Mouse (Mus musculus): Measurements from ENCODE around the gene Fam71f2. TPM values are rescaled to one million over a fixed set of nuclear protein-coding genes. Genes with fewer than 3 reads are reported as not detected.

Fam71f2 gene
- polyA plus RNA-seq, 1 experiment from 2014 or later = 0.33 TPM

DNA sequence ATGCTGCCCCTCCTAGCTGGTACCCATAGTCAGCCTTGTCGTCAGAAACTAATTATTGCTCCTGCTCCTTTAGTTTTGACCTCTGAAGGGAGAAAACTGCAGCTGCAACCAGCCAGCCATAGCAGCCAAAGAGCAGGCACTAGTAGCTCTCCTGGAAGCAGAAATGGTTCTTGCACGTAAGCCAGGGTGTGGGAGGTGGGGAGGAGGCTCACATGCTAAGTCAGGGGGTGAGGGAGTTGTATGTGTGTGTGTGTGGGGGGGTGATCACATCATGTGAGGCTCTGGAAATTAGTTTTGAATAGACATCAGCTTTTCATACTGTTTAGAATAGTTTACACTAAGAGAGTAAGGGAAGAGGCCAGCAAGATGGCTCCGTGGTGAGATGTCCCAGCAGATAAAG lies 38.5 kb downstream of the Fam71f2 start:
- Histone ChIP-seq H3K4me3 (ENCODE audit: low read depth, low read length) (no peak overlapping the region), H3K36me3 (ENCODE audit: control insufficient read depth, insufficient read depth, low read length) (no peaks in the 10 kb centered on the region), H3K9ac (ENCODE audit: low read length) (no peak overlapping the region), H3K4me1 (ENCODE audit: control insufficient read depth, insufficient read depth, low read length) (no peaks in the 10 kb centered on the region), H3K4me2 (ENCODE audit: low read depth) (no peak overlapping the region), H3K9me3 (ENCODE audit: control insufficient read depth, low read length) (no peaks in the 10 kb centered on the region), H3K27me3 (ENCODE audit: control insufficient read depth, insufficient read depth, low read length) (no peaks in the 10 kb centered on the region), H3K27ac (ENCODE audit: low read depth, low read length) (no peak overlapping the region)
- DNase-seq (ENCODE audit: low spot score) (no peak), ATAC-seq (ENCODE audit: insufficient read depth, low FRiP score, low TSS enrichment) (no peak)
- 73% methylated on average over 3 of the region's 3 CpGs for WGBS

DNA sequence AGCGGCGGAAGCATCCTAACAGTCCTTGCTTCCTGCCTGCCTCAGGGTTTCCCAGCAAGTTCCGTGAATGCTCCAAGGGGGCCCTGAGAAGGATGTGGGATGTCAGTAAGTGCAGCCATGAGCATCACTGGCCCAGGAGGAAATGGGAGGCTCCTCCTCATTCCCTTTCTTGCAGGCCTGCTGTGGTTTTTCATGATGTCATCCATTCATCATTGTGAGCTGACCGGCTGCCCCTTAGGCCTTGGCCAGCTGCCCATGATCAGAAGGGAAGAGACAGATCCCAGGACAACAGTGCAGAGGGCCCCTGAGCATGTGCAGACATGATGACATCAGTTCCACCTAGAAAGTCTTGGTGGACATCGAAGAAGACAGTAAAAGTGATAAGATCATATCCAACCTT lies 39.5 kb downstream of the Fam71f2 start, which contains the start of gene Fam71f1:
Gene Fam71f1, plus strand, starts transcription at position 262 of the 400 bp plus-strand sequence.
- Histone ChIP-seq H3K27ac (ENCODE audit: low read depth, low read length) (no peak within 1 kb of the TSS), H3K4me1 (ENCODE audit: control insufficient read depth, insufficient read depth, low read length) (no peaks in the 10 kb centered on the region), H3K4me3 (ENCODE audit: low read depth, low read length) (no peak within 1 kb of the TSS), H3K9me3 (ENCODE audit: control insufficient read depth, low read length) (no peaks in the 10 kb centered on the region), H3K36me3 (ENCODE audit: control insufficient read depth, insufficient read depth, low read length) (no peaks in the 10 kb centered on the region), H3K4me2 (ENCODE audit: low read depth) (no peak within 1 kb of the TSS), H3K9ac (ENCODE audit: low read length) (no peak within 1 kb of the TSS), H3K27me3 (ENCODE audit: control insufficient read depth, insufficient read depth, low read length) (no peaks in the 10 kb centered on the region)
- ATAC-seq (ENCODE audit: insufficient read depth, low FRiP score, low TSS enrichment) (no peak), DNase-seq (ENCODE audit: low spot score) (peak; percentile 16)
- 64% methylated on average over 5 of the region's 5 CpGs for WGBS

DNA sequence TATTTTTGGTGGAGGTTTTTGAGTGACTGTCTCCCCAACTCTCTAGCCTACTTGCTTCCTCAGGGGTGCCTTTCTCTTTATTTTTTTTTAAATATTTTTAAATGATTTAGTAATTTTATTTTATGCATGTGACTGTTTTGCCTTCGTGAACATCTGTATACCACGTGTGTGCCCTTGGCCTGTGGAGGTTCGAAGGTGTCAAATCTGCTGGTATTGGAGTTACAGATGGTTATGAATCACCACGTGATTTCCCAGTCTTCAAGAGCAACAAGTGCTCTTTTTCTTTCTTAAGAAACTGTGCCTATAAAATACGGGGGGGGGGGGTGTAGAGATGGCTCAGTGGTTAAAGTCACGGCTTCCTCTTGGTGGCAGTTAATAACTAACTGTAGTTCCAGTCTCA lies 42.2 kb downstream of the Fam71f2 start:
- Histone ChIP-seq H3K4me2 (ENCODE audit: low read depth) (no peak overlapping the region), H3K27me3 (ENCODE audit: control insufficient read depth, insufficient read depth, low read length) (no peaks in the 10 kb centered on the region), H3K4me3 (ENCODE audit: low read depth, low read length) (no peak overlapping the region), H3K36me3 (ENCODE audit: control insufficient read depth, insufficient read depth, low read length) (no peaks in the 10 kb centered on the region), H3K9ac (ENCODE audit: low read length) (no peak overlapping the region), H3K4me1 (ENCODE audit: control insufficient read depth, insufficient read depth, low read length) (no peaks in the 10 kb centered on the region), H3K27ac (ENCODE audit: low read depth, low read length) (no peak overlapping the region), H3K9me3 (ENCODE audit: control insufficient read depth, low read length) (no peaks in the 10 kb centered on the region)
- ATAC-seq (ENCODE audit: insufficient read depth, low FRiP score, low TSS enrichment) (no peak), DNase-seq (ENCODE audit: low spot score) (no peak)
- WGBS = 75% methylated on average over 6 of the region's 6 CpGs

DNA sequence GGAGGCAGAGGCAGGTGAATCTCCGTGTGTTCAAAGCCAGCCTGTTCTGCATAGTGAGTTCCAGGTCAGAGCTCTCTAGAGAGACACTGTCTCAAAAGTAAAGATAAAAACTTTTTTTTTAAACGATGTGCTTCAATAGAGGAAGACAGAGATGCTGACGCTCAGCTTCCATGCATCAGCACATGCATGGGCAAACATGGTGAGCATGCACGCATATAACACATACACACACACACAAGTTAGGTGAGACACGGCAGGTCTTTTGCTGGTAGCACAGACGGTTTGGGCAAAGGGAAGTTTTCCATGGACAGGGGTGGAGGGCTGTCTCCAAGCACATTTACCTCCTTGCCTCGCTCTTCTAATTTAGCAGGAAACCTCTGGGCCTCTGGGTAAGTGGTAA lies 42.8 kb downstream of the Fam71f2 start:
- no peak for DNase-seq (ENCODE audit: low spot score)
- no peaks in the 10 kb centered on the region for H3K27me3 ChIP-seq (ENCODE audit: control insufficient read depth, insufficient read depth, low read length)
- no peaks in the 10 kb centered on the region for H3K9me3 ChIP-seq (ENCODE audit: control insufficient read depth, low read length)
- H3K4me2 ChIP-seq (ENCODE audit: low read depth) = no peak overlapping the region
- H3K36me3 ChIP-seq (ENCODE audit: control insufficient read depth, insufficient read depth, low read length) = no peaks in the 10 kb centered on the region
- no peak overlapping the region for H3K27ac ChIP-seq (ENCODE audit: low read depth, low read length)
- no peaks in the 10 kb centered on the region for H3K4me1 ChIP-seq (ENCODE audit: control insufficient read depth, insufficient read depth, low read length)
- H3K9ac ChIP-seq (ENCODE audit: low read length) = no peak overlapping the region
- no peak for ATAC-seq (ENCODE audit: insufficient read depth, low FRiP score, low TSS enrichment)
- H3K4me3 ChIP-seq (ENCODE audit: low read depth, low read length) = no peak overlapping the region
- WGBS = 91% methylated on average over 7 of the region's 7 CpGs

DNA sequence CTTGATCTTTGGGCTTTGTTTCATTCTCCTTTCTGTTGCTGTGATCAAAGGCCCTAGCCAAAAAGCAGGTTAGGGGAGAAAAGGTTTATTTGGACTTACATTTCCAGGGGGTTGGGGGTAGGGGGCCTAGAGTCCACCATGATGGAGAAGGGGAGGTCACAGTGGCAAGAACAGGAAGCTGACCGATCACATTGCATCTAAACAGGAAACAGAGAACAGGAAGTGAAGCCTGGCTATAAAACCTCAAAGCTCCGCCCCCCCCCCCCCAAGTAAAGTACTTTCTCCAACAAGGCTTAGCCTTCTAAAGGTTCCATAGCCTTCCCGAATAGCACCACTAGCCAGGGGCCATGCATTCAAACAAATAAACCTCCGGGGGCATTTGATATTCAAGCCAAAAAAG lies 43.3 kb downstream of the Fam71f2 start:
- WGBS = 75% methylated on average over 4 of the region's 4 CpGs
- H3K27me3 ChIP-seq (ENCODE audit: control insufficient read depth, insufficient read depth, low read length) = no peaks in the 10 kb centered on the region
- H3K27ac ChIP-seq (ENCODE audit: low read depth, low read length) = no peak overlapping the region
- no peaks in the 10 kb centered on the region for H3K36me3 ChIP-seq (ENCODE audit: control insufficient read depth, insufficient read depth, low read length)
- H3K9ac ChIP-seq (ENCODE audit: low read length) = no peak overlapping the region
- H3K4me3 ChIP-seq (ENCODE audit: low read depth, low read length) = no peak overlapping the region
- ATAC-seq (ENCODE audit: insufficient read depth, low FRiP score, low TSS enrichment) (no peak), DNase-seq (ENCODE audit: low spot score) (no peak)
- no peak overlapping the region for H3K4me2 ChIP-seq (ENCODE audit: low read depth)
- H3K9me3 ChIP-seq (ENCODE audit: control insufficient read depth, low read length) = no peaks in the 10 kb centered on the region
- H3K4me1 ChIP-seq (ENCODE audit: control insufficient read depth, insufficient read depth, low read length) = no peaks in the 10 kb centered on the region

DNA sequence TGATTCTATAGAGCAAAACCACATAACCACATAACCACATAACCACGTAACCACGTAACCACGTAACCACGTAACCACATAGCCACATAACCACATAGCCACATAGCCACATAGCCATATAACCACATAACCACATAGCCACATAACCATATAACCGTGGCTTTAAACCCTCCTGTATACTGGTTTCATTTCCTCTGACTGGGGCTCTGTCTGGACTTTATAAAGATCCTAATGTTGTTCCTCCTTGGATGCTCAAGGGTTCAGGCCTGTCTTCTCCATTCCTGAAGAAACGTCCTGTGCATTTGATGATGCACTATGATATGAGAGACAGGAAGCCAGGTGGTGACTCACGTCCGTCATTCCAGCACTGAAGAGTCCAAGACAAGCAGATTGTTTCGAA lies 47.6 kb downstream of the Fam71f2 start:
- DNase-seq (ENCODE audit: low spot score) (no peak), ATAC-seq (ENCODE audit: insufficient read depth, low FRiP score, low TSS enrichment) (no peak)
- WGBS = 91% methylated on average over 9 of the region's 9 CpGs
- Histone ChIP-seq H3K36me3 (ENCODE audit: control insufficient read depth, insufficient read depth, low read length) (no peaks in the 10 kb centered on the region), H3K9ac (ENCODE audit: low read length) (no peak overlapping the region), H3K4me3 (ENCODE audit: low read depth, low read length) (no peak overlapping the region), H3K4me2 (ENCODE audit: low read depth) (no peak overlapping the region), H3K27me3 (ENCODE audit: control insufficient read depth, insufficient read depth, low read length) (no peaks in the 10 kb centered on the region), H3K9me3 (ENCODE audit: control insufficient read depth, low read length) (no peaks in the 10 kb centered on the region), H3K27ac (ENCODE audit: low read depth, low read length) (no peak overlapping the region), H3K4me1 (ENCODE audit: control insufficient read depth, insufficient read depth, low read length) (no peaks in the 10 kb centered on the region)

DNA sequence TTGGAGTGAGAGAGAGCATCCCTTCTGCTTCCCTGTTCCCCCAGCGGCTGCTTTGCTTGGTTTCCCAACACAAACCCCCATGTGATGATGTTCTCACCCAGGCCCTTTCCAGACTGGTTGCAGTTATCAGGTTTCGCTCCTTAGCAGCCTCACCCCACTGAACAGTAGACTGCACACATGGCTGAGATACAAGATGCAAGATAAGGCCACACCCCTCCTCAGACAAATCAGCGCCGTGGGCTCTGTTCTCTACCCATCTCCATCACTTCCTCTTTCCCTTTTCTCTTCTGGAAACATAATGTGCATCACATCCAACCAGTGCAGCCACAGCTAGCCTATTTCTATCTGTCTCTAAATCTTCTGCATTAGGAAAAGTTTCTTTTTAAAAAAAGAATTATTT lies 50.1 kb downstream of the Fam71f2 start:
- WGBS = 68% methylated on average over 4 of the region's 4 CpGs
- no peak overlapping the region for H3K4me2 ChIP-seq (ENCODE audit: low read depth)
- DNase-seq (ENCODE audit: low spot score) = no peak
- no peaks in the 10 kb centered on the region for H3K27me3 ChIP-seq (ENCODE audit: control insufficient read depth, insufficient read depth, low read length)
- H3K9ac ChIP-seq (ENCODE audit: low read length) = no peak overlapping the region
- no peaks in the 10 kb centered on the region for H3K4me1 ChIP-seq (ENCODE audit: control insufficient read depth, insufficient read depth, low read length)
- no peak overlapping the region for H3K4me3 ChIP-seq (ENCODE audit: low read depth, low read length)
- no peak overlapping the region for H3K27ac ChIP-seq (ENCODE audit: low read depth, low read length)
- no peaks in the 10 kb centered on the region for H3K9me3 ChIP-seq (ENCODE audit: control insufficient read depth, low read length)
- ATAC-seq (ENCODE audit: insufficient read depth, low FRiP score, low TSS enrichment) = no peak
- no peaks in the 10 kb centered on the region for H3K36me3 ChIP-seq (ENCODE audit: control insufficient read depth, insufficient read depth, low read length)

Other genes with a start within 250 kb of the Fam71f2 start
- gene Lep, start 219.4 kb upstream of the Fam71f2 start, polyA plus RNA-seq (2014; fragmentation: Nextera tagmentation; extraction: Ambion mirVana) = not detected in 2 replicates
- 70.7 and 71.3 TPM in 2 replicates for gene Rbm28, start 114.6 kb upstream of the Fam71f2 start, polyA plus RNA-seq (2014; fragmentation: Nextera tagmentation; extraction: Ambion mirVana)
- 1.2 and 1.4 TPM in 2 replicates for gene Prrt4, start 100.0 kb upstream of the Fam71f2 start, polyA plus RNA-seq (2014; fragmentation: Nextera tagmentation; extraction: Ambion mirVana)
- 50.7 and 56.5 TPM in 2 replicates for gene Impdh1, start 63.2 kb upstream of the Fam71f2 start, polyA plus RNA-seq (2014; fragmentation: Nextera tagmentation; extraction: Ambion mirVana)
- 35.5 and 42.2 TPM in 2 replicates for gene Hilpda, start 7.1 kb upstream of the Fam71f2 start, polyA plus RNA-seq (2014; fragmentation: Nextera tagmentation; extraction: Ambion mirVana)
- gene Fam71f1, start 39.5 kb downstream of the Fam71f2 start, polyA plus RNA-seq (2014; fragmentation: Nextera tagmentation; extraction: Ambion mirVana) = 0.32 TPM in 1 of 2 replicates, not detected in the other
- 289 and 291 TPM in 2 replicates for gene Calu, start 68.5 kb downstream of the Fam71f2 start, polyA plus RNA-seq (2014; fragmentation: Nextera tagmentation; extraction: Ambion mirVana)
- 0.15 and 0.20 TPM in 2 replicates for gene Opn1sw, start 108.9 kb downstream of the Fam71f2 start, polyA plus RNA-seq (2014; fragmentation: Nextera tagmentation; extraction: Ambion mirVana)
- 36.8 and 40.1 TPM in 2 replicates for gene Ccdc136, start 116.7 kb downstream of the Fam71f2 start, polyA plus RNA-seq (2014; fragmentation: Nextera tagmentation; extraction: Ambion mirVana)
- gene Flnc, start 153.7 kb downstream of the Fam71f2 start, polyA plus RNA-seq (2014; fragmentation: Nextera tagmentation; extraction: Ambion mirVana) = 4.6 and 5.8 TPM in 2 replicates
- gene Atp6v1f, start 188.1 kb downstream of the Fam71f2 start, polyA plus RNA-seq (2014; fragmentation: Nextera tagmentation; extraction: Ambion mirVana) = 194 and 201 TPM in 2 replicates
- gene Atp6v1fnb, start 191.8 kb downstream of the Fam71f2 start, polyA plus RNA-seq (2014; fragmentation: Nextera tagmentation; extraction: Ambion mirVana) = not detected in 2 replicates
- gene Kcp, start 228.4 kb downstream of the Fam71f2 start, polyA plus RNA-seq (2014; fragmentation: Nextera tagmentation; extraction: Ambion mirVana) = 11.8 and 13.1 TPM in 2 replicates
- gene Irf5, start 247.0 kb downstream of the Fam71f2 start, polyA plus RNA-seq (2014; fragmentation: Nextera tagmentation; extraction: Ambion mirVana) = 1.5 and 2.2 TPM in 2 replicates

Data from neural tube, embryonic 11.5 days (tissue).